In the genomic region with DNA sequence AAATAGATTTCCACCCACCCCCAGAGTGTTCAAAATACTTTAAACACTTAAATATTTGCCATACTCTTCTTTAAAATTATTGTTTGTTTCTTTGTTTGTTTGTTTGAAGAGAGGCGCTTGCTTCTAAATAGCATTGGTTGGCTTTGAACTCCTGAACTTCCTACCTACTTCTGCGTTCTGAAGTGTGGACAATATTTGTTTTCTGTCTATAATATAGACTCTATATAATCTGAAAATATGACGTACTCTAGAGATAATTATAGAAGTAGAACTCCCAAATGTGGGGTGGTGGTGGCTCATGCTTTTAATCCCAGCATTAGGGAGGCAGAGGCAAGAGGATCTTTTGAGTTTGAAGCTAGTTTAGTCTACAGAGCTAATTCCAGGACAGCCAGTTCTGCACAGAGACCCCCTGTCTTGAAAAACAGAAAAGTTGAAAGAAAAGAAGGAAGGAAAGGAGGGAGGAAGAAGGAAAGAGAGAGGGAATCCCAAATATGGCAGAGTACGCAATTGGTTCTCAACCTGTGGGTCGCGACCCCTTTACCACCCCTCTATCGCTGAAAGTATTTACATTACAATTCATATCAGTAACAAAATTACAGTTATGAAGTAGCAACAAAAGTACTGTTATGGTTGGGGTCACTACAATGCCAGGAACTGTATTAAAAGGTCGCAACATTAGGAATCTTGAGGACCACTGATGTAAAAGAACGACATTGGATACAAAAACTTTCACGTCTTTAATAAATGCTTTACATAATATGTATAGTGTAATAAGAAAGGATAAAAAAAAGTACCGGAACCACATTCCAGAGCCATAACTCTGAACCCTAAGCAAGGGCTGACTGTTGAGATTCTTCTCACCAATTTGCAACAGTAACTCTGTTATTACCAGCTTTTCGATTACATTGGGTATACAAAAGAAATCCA, we compare ENCODE assay signal across 8 mouse cellular contexts. TPM values are rescaled to one million over a fixed set of nuclear protein-coding genes. Genes with fewer than 3 reads are reported as not detected.
DNase-seq lines count a peak whose midpoint lies in the region; ATAC-seq lines count a peak whose summit lies in the region.

No protein-coding gene starts in this region.

- DNase-seq in embryo, embryonic 10 days (ENCODE audit: low spot score): peak; percentile 39
- DNase-seq in embryo, embryonic 9.5 days (ENCODE audit: extremely low spot score): no peak
- DNase-seq in 3T3-L1 (ENCODE audit: low read depth, low spot score): peak; percentile 63
- DNase-seq in adrenal gland, postnatal 36 days: no peak
- no peak for DNase-seq in gastrocnemius, postnatal 4 days (ENCODE audit: low spot score in 2 of 2)
- no peak for DNase-seq in gastrocnemius, adult 18-20 months (ENCODE audit: low spot score)

- no peaks in the 10 kb centered on the region for H3K27me3 ChIP-seq in forebrain, embryonic 12.5 days
- H3K27me3 ChIP-seq in limb, embryonic 15.5 days: no peaks in the 10 kb centered on the region

- peak overlapping the region; percentile 85 for H3K4me3 ChIP-seq in forebrain, embryonic 12.5 days (replicated peaks)
- peak overlapping the region; percentile 76 for H3K4me3 ChIP-seq in limb, embryonic 15.5 days

- no peak overlapping the region for H3K27ac ChIP-seq in forebrain, embryonic 12.5 days
- peak overlapping the region; percentile 61 for H3K27ac ChIP-seq in limb, embryonic 15.5 days

- H3K9me3 ChIP-seq in forebrain, embryonic 12.5 days: no peaks in the 10 kb centered on the region
- no peaks in the 10 kb centered on the region for H3K9me3 ChIP-seq in limb, embryonic 15.5 days

- ATAC-seq in forebrain, embryonic 12.5 days (ENCODE audit: low FRiP score): no peak
- no peak for ATAC-seq in limb, embryonic 15.5 days (ENCODE audit: insufficient number of reproducible peaks, low FRiP score, low TSS enrichment, low read depth)

- no peak overlapping the region for H3K9ac ChIP-seq in forebrain, embryonic 12.5 days
- H3K9ac ChIP-seq in limb, embryonic 15.5 days: no peak overlapping the region

- peaks cover 8% of the 10 kb centered on the region for H3K36me3 ChIP-seq in forebrain, embryonic 12.5 days (replicated peaks)
- H3K36me3 ChIP-seq in limb, embryonic 15.5 days: peaks cover 6% of the 10 kb centered on the region; the same call in 1 of the 2 replicates

- H3K4me1 ChIP-seq in forebrain, embryonic 12.5 days: peaks cover 16% of the 10 kb centered on the region
- peaks cover 8% of the 10 kb centered on the region; the same call in 1 of the 2 replicates for H3K4me1 ChIP-seq in limb, embryonic 15.5 days

- peak overlapping the region; percentile 72 for H3K4me2 ChIP-seq in forebrain, embryonic 12.5 days
- H3K4me2 ChIP-seq in limb, embryonic 15.5 days: peak overlapping the region; percentile 45

- WGBS in forebrain, embryonic 12.5 days: 42% methylated on average over 12 of the region's 12 CpGs
- WGBS in limb, embryonic 15.5 days: 33% methylated on average over 12 of the region's 12 CpGs

RNA-seq across cellular contexts. Expression of gene Tia1, which starts 1.1 kb away (rescaled TPM):
- 337 and 341 TPM in 2 replicates for polyA plus RNA-seq in forebrain, embryonic 12.5 days (2016; fragmentation: Nextera tagmentation; extraction: Ambion mirVana)
- 162 and 165 TPM in 2 replicates for polyA plus RNA-seq in limb, embryonic 15.5 days (2015; fragmentation: Nextera tagmentation; extraction: Ambion mirVana)
- total RNA-seq in adrenal gland, postnatal 36 days (2021): 10 to 100 TPM; 36.2 to 53.6 TPM
- 10 to 100 TPM; 61.3 to 77.4 TPM for total RNA-seq in gastrocnemius, postnatal 4 days (2021)
- total RNA-seq in gastrocnemius, adult 18-20 months (2021): 10 to 100 TPM; 19.2 to 20.9 TPM

RNA-seq across cellular contexts. Expression of gene Pcyox1, which starts 6.0 kb away (rescaled TPM):
- 99.8 and 106 TPM in 2 replicates for polyA plus RNA-seq in forebrain, embryonic 12.5 days (2016; fragmentation: Nextera tagmentation; extraction: Ambion mirVana)
- 118 and 121 TPM in 2 replicates for polyA plus RNA-seq in limb, embryonic 15.5 days (2015; fragmentation: Nextera tagmentation; extraction: Ambion mirVana)
- total RNA-seq in adrenal gland, postnatal 36 days (2021): 100 to 1,000 TPM; 139 to 253 TPM
- 10 to 100 TPM; 84.7 to 88.8 TPM for total RNA-seq in gastrocnemius, postnatal 4 days (2021)
- 10 to 100 TPM; 50.6 to 54.0 TPM for total RNA-seq in gastrocnemius, adult 18-20 months (2021)

RNA-seq across cellular contexts. Expression of gene Gm44790, which starts 23.5 kb away (rescaled TPM):
- not detected in 2 replicates for polyA plus RNA-seq in forebrain, embryonic 12.5 days (2016; fragmentation: Nextera tagmentation; extraction: Ambion mirVana)
- 0.42 TPM in 1 of 2 replicates, not detected in the other for polyA plus RNA-seq in limb, embryonic 15.5 days (2015; fragmentation: Nextera tagmentation; extraction: Ambion mirVana)
- total RNA-seq in adrenal gland, postnatal 36 days (2021): not detected
- not detected for total RNA-seq in gastrocnemius, postnatal 4 days (2021)
- not detected for total RNA-seq in gastrocnemius, adult 18-20 months (2021)

RNA-seq across cellular contexts. Expression of gene Snrpg, which starts 31.8 kb away (rescaled TPM):
- 641 and 720 TPM in 2 replicates for polyA plus RNA-seq in forebrain, embryonic 12.5 days (2016; fragmentation: Nextera tagmentation; extraction: Ambion mirVana)
- 385 and 490 TPM in 2 replicates for polyA plus RNA-seq in limb, embryonic 15.5 days (2015; fragmentation: Nextera tagmentation; extraction: Ambion mirVana)
- total RNA-seq in adrenal gland, postnatal 36 days (2021): 100 to 1,000 TPM; 202 to 467 TPM
- total RNA-seq in gastrocnemius, postnatal 4 days (2021): 100 to 1,000 TPM in 1 of 2 experiments, 10 to 100 TPM in 1; 97.3 to 118 TPM
- total RNA-seq in gastrocnemius, adult 18-20 months (2021): 10 to 100 TPM; 27.9 to 31.6 TPM

RNA-seq across cellular contexts. Expression of gene C87436, which starts 35.2 kb away (rescaled TPM):
- polyA plus RNA-seq in forebrain, embryonic 12.5 days (2016; fragmentation: Nextera tagmentation; extraction: Ambion mirVana): 30.4 and 30.6 TPM in 2 replicates
- 22.9 and 24.5 TPM in 2 replicates for polyA plus RNA-seq in limb, embryonic 15.5 days (2015; fragmentation: Nextera tagmentation; extraction: Ambion mirVana)
- 10 to 100 TPM; 16.5 to 23.5 TPM for total RNA-seq in adrenal gland, postnatal 36 days (2021)
- total RNA-seq in gastrocnemius, postnatal 4 days (2021): 10 to 100 TPM; 11.3 to 12.4 TPM
- 1 to 10 TPM; 9.2 to 10.0 TPM for total RNA-seq in gastrocnemius, adult 18-20 months (2021)

Comparison
In these comparisons a context has a peak if more than half of its experiments do, and no peak if none do; other contexts are left out.
1. DNase-seq: peak in embryo, embryonic 10 days (single experiment) and 3T3-L1 (single experiment); none in embryo, embryonic 9.5 days (single experiment), adrenal gland, postnatal 36 days (0 of 2), gastrocnemius, postnatal 4 days (0 of 2) and gastrocnemius, adult 18-20 months (single experiment).